Mouse (Mus musculus) heart, postnatal 0 days (tissue): Measurements from ENCODE around the gene Top3a. TPM values are rescaled to one million over a fixed set of nuclear protein-coding genes. Genes with fewer than 3 reads are reported as not detected.

Experiments
- ATAC-seq: fragments of 200-750 bp; cut with Nextera tagmentation; 2 replicates; pipeline ENCODE4 v1.8.0; 2017; ENCODE audit warnings: low read depth, moderate number of reproducible peaks, moderate library complexity; ENCODE audit not compliant: insufficient read depth
- DNase-seq: peaks from one replicate; pipeline ENCODE4 v3.0.0-alpha.2; 2016; ENCODE audit warnings: low spot score
- H3K27ac ChIP-seq: fragments of 300-500 bp; sonication (generic); 2 replicates; pipeline ENCODE4 v1.5.1; 2014; ENCODE audit warnings: low read depth, mild to moderate bottlenecking
- H3K27me3 ChIP-seq: fragments of 300-500 bp; sonication (generic); 2 replicates; pipeline ENCODE4 v1.6.1; 2014; ENCODE audit warnings: low read length, mixed read lengths; ENCODE audit not compliant: control insufficient read depth, insufficient read depth
- H3K36me3 ChIP-seq: fragments of 300-500 bp; sonication (generic); replicated peaks from 2 replicates; pipeline ENCODE4 v1.6.1; 2014; ENCODE audit warnings: low read length, mixed read lengths; ENCODE audit not compliant: control insufficient read depth, insufficient read depth
- H3K4me1 ChIP-seq: fragments of 300-500 bp; sonication (generic); 2 replicates; pipeline ENCODE4 v1.6.1; 2014; ENCODE audit warnings: antibody characterized with exemption; ENCODE audit not compliant: control insufficient read depth, insufficient read depth
- H3K4me2 ChIP-seq: fragments of 300-500 bp; sonication (generic); 2 replicates; pipeline ENCODE4 v1.6.1; 2014; ENCODE audit warnings: low read depth, mild to moderate bottlenecking, low read length, moderate library complexity
- H3K4me3 ChIP-seq: fragments of 300-500 bp; sonication (generic); 2 replicates; pipeline ENCODE4 v1.5.1; 2014; ENCODE audit warnings: low read depth, low read length
- H3K9ac ChIP-seq: fragments of 300-500 bp; sonication (generic); replicated peaks from 2 replicates; pipeline ENCODE4 v1.6.1; 2014; ENCODE audit warnings: low read depth, low read length, mixed read lengths
- H3K9me3 ChIP-seq: fragments of 300-500 bp; sonication (generic); replicated peaks from 2 replicates; pipeline ENCODE4 v1.6.1; 2016; ENCODE audit warnings: low read length; ENCODE audit not compliant: control insufficient read depth
- CTCF ChIP-seq: IDR thresholded peaks from 2 replicates; pipeline ENCODE4 v1.5.1; 2016; ENCODE audit warnings: antibody characterized with exemption, control low read depth, low read depth
- EP300 ChIP-seq: IDR thresholded peaks from 2 replicates; pipeline ENCODE4 v1.6.1; 2016; ENCODE audit warnings: antibody characterized with exemption, low read depth
- WGBS: fragments of 180-500 bp; shearing (Covaris S2); extraction: QIAGEN DNeasy Blood & Tissue Kit; methylation state at CpG from one replicate; pipeline ENCODE4 v1.1.7; 2014; 5-methylcytosine and 5-hydroxymethylcytosine counted together
- polyA plus RNA-seq: library from polyadenylated mRNA; unstranded; fragments of >200 nt; fragmentation: Nextera tagmentation; extraction: Ambion mirVana; gene quantifications from 2 replicates; pipeline ENCODE4 v1.2.1, GENCODE M21; 2015
- total RNA-seq: library from RNA; depleted of rRNA; stranded (reverse); fragments of >200 nt; gene quantifications from 2 replicates; pipeline ENCODE4 v1.2.3, GENCODE M21; 2014; ENCODE audit warnings: low replicate concordance

Top3a gene
- total and polyA plus RNA-seq, 2 experiments from 2014 or later: 4.4 to 7.3 TPM

DNA sequence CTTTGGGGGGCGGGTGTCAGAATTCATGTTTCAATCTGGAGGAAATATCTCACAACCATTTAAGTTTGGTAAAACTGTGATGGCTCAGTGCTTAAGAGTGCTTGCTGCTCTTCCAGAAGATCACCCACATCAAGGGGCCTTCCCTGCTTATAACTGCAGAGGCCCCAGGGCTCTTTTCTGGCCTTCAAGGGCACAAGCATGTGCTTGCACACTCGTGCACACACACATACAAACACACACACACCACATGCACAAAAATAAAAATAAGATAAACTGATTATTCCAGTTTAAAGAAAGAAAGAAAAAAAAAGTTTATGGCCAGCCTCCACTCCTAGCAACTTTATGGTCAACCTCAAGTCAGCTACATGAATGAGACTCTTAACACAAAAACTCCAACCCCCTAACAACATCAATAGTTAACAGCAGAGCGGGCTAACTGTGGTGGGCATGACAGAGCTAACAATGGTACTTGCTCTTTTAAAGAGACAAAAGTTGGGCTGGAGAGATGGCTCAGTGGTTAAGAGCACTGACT lies 2.9 kb downstream of the Top3a start:
- no peak for DNase-seq
- peaks cover 25% of the 10 kb centered on the region for H3K4me1 ChIP-seq
- no peak overlapping the region for H3K27ac ChIP-seq
- no peaks in the 10 kb centered on the region for H3K36me3 ChIP-seq
- H3K9ac ChIP-seq: no peak overlapping the region
- ATAC-seq: no peak
- no peak overlapping the region for H3K4me2 ChIP-seq
- 82% methylated on average over 3 of the region's 3 CpGs for WGBS
- H3K27me3 ChIP-seq: no peaks in the 10 kb centered on the region
- TF ChIP-seq CTCF (no peak), EP300 (no peak)
- no peaks in the 10 kb centered on the region for H3K9me3 ChIP-seq
- no peak overlapping the region for H3K4me3 ChIP-seq

DNA sequence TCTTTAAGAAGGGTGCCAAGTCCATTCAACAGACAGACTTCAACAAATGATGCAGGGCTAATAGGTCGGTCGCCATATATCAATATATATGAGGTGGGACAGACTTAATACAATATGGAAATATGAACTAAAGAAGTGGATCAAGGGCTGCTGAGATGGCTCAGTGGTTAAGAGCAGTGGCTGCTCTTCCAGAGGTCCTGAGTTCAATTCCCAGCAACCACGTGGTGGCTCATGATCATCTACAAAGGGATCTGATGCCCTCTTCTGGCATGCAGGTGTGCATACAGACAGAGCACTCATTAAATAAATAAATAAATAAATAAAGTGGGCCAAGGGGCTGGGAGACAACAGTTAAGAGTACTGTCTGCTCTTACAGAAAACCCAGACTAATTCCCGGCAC lies 5.0 kb downstream of the Top3a start:
- no peaks in the 10 kb centered on the region for H3K27me3 ChIP-seq
- no peak overlapping the region for H3K4me2 ChIP-seq
- peaks cover 12% of the 10 kb centered on the region for H3K4me1 ChIP-seq
- no peak overlapping the region for H3K27ac ChIP-seq
- H3K9ac ChIP-seq: no peak overlapping the region
- TF ChIP-seq CTCF (no peak), EP300 (no peak)
- no peak overlapping the region for H3K4me3 ChIP-seq
- DNase-seq: no peak
- no peak for ATAC-seq
- 82% methylated on average over 4 of the region's 4 CpGs for WGBS
- H3K36me3 ChIP-seq: no peaks in the 10 kb centered on the region
- H3K9me3 ChIP-seq: no peaks in the 10 kb centered on the region

DNA sequence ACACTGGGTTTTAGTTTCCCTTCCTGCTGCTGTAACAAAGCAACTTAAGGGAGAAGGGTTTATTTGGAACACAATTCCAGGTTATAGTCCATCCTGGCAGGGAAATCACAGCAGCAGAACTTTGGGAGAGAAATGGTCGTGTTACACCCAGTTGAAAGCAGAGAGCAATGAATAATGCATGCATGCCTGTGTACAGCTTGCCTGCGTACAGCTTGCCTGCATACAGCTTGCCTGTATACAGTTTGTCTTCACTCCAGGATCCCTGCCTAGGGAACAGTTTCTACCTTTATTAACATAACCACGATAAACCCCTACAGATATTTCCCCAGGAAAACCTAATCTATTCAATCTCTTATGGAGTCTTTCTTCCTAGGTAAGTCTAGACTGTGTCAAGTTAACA lies 6.4 kb downstream of the Top3a start:
- Histone ChIP-seq H3K4me1 (peaks cover 6% of the 10 kb centered on the region; the same call in 1 of the 2 replicates), H3K27ac (no peak overlapping the region), H3K4me2 (no peak overlapping the region), H3K9ac (no peak overlapping the region), H3K27me3 (no peaks in the 10 kb centered on the region), H3K4me3 (no peak overlapping the region), H3K36me3 (no peaks in the 10 kb centered on the region), H3K9me3 (no peaks in the 10 kb centered on the region)
- 91% methylated on average over 3 of the region's 3 CpGs for WGBS
- ATAC-seq (no peak), DNase-seq (no peak)
- TF ChIP-seq EP300 (no peak), CTCF (no peak)

DNA sequence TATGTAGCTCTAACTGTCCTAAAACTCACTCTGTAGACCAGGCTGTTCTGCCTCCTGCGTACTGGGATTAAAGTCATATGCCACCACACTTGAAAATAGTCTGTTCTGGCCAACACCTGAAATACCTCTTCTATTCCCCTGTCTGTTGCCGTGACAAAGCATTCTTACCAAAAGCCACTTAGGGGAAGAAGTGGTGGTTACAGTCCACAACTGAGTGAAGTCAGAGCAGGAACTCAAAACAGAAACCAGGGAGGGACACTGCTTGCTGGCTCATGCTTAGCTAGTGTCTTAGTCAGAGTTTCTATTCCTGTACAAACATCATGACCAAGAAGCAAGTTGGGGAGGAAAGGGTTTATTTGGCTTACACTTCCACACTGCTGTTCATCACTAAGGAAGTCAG lies 7.8 kb downstream of the Top3a start:
- TF ChIP-seq EP300 (no peak), CTCF (no peak)
- ATAC-seq: no peak
- Histone ChIP-seq H3K4me2 (no peak overlapping the region), H3K36me3 (no peaks in the 10 kb centered on the region), H3K27me3 (no peaks in the 10 kb centered on the region), H3K27ac (no peak overlapping the region), H3K4me3 (no peak overlapping the region), H3K9ac (no peak overlapping the region), H3K9me3 (no peaks in the 10 kb centered on the region), H3K4me1 (no peaks in the 10 kb centered on the region)
- DNase-seq: no peak
- WGBS: 68% methylated on average over 2 of the region's 2 CpGs

DNA sequence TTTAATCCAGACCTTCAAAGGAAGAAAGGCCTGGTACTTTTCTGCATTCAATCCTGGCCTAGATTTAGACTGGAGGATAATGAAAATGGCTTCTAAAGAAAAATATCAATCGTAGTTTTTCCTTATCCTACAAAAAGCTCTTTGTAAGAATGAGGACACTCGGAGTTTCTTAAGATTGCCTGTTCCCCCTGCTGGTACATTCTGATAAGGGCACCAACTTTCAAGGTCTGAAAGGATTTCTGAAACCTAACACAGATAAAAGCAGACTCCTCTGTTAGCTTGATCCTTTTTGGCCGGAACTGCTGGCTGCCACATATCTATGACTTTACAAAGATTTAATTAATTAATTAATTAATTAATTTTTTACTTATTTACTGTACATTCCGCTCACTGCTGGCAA lies 10.2 kb downstream of the Top3a start:
- H3K4me3 ChIP-seq: no peak overlapping the region
- H3K4me1 ChIP-seq: no peaks in the 10 kb centered on the region
- TF ChIP-seq CTCF (no peak), EP300 (no peak)
- H3K9ac ChIP-seq: no peak overlapping the region
- no peak overlapping the region for H3K27ac ChIP-seq
- H3K27me3 ChIP-seq: no peaks in the 10 kb centered on the region
- ATAC-seq: no peak
- H3K9me3 ChIP-seq: no peaks in the 10 kb centered on the region
- H3K36me3 ChIP-seq: peaks cover 1% of the 10 kb centered on the region; the same call in 1 of the 2 replicates
- 62% methylated on average over 4 of the region's 4 CpGs for WGBS
- DNase-seq: no peak
- no peak overlapping the region for H3K4me2 ChIP-seq

DNA sequence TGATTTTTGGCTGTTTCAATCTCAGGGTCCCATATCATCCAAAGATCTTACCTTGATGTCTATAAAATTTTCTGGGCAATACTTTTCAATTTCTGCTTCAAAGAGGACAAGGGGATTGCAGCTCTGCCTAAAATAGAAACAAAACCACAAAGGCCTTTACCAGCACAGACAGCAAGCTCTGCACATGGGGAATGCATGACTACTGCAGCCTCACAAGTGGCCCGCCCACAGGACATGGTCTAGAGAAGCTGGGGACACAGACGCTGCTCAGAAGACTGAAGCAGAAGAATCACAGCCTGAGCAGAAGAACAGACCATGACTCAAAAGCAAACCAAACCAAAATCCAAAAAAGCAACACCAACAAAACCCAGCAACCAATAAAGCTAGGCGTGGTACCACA lies 15.5 kb downstream of the Top3a start:
- WGBS: 72% methylated on average over 3 of the region's 3 CpGs
- TF ChIP-seq EP300 (no peak), CTCF (no peak)
- no peak for DNase-seq
- no peaks in the 10 kb centered on the region for H3K4me1 ChIP-seq
- peaks cover 37% of the 10 kb centered on the region for H3K36me3 ChIP-seq
- H3K9ac ChIP-seq: no peak overlapping the region
- no peaks in the 10 kb centered on the region for H3K27me3 ChIP-seq
- no peak for ATAC-seq
- no peak overlapping the region for H3K4me2 ChIP-seq
- H3K27ac ChIP-seq: no peak overlapping the region
- H3K9me3 ChIP-seq: no peaks in the 10 kb centered on the region
- no peak overlapping the region for H3K4me3 ChIP-seq
